Mouse (Mus musculus): ENCODE results near the gene Mtmr11. TPM values are rescaled to one million over a fixed set of nuclear protein-coding genes. Genes with fewer than 3 reads are reported as not detected.
A peak's percentile ranks its signal among the peaks of the same experiment; 100 is the strongest.

The Mtmr11 gene
- polyA plus RNA-seq, 2 experiments = 1.9 to 2.8 TPM

DNA sequence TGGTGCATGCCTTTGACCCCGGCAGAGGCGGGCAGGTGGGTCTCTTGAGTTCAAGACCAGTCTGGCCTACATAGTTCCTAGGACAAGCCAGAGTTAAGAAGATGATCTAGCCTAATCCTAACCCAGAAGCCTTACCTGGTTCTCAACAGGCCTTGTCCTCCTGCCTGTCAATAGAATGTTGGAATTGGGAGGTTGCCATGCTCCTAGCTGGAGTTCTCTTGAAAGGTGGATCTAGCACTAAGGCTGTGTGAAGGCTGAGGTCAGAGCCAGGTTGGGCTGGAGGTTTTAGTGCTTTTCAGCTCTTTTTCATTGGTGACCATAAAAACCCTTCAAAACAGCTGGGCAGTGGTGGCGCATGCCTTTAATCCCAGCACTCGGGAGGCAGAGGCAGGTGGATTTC, 16.6 kb downstream of the Mtmr11 start:
- DNase-seq (ENCODE audit: low read depth in 3 of 3, low spot score in 3 of 3) (no peak), ATAC-seq (ENCODE audit: insufficient read depth) (no peak)
- no peak for TF ChIP-seq CTCF (IDR thresholded peaks at IDR 0.05; ENCODE audit: low read depth)
- TF ChIP-seq EP300 (IDR thresholded peaks at IDR 0.05; ENCODE audit: low read depth) = no peak
- no peaks in the 10 kb centered on the region for H3K9me3 ChIP-seq (ENCODE audit: control insufficient read depth, low read length)
- H3K36me3 ChIP-seq (replicated peaks; ENCODE audit: control insufficient read depth, insufficient read depth, low read depth) = peaks cover 38% of the 10 kb centered on the region
- H3K4me3 ChIP-seq (ENCODE audit: insufficient read depth in 1 of 2, low read depth in 2 of 2, low read length in 2 of 2) = no peak overlapping the region
- H3K27me3 ChIP-seq (ENCODE audit: control insufficient read depth, insufficient read depth, low read length) = peaks cover 3% of the 10 kb centered on the region; the same call in 1 of the 2 replicates
- WGBS (ENCODE audit: insufficient replicate concordance) = 81% methylated on average over 4 of the region's 4 CpGs
- H3K27ac ChIP-seq = no peak overlapping the region
- no peak overlapping the region for H3K9ac ChIP-seq (replicated peaks)
- H3K4me2 ChIP-seq (ENCODE audit: low read depth) = no peak overlapping the region
- peaks cover 0 to 9% of the 10 kb centered on the region in 2 experiments; a peak in 2 of 4 replicates for H3K4me1 ChIP-seq (replicated peaks; ENCODE audit: control insufficient read depth in 2 of 2, insufficient read depth in 2 of 2, low read length in 1 of 2)

DNA sequence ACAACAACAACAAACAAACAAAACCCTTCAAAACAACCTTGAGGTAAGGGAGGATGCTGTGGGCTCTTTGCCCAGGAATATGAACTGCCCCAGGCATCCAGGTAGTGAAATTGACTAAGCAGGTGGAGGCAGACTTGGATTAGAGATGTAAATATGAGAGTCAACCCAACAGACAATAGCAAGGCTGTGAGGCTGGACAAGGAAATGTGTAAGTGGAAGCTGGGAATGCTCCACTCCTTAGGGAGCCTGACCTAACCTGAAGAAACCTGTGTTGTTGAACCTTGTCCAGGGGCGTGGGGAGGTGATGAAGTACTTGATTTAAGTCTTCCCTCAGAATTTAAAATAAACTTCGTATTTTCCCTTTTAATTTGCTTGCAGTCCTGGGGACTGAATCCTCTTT, 17.1 kb downstream of the Mtmr11 start:
- Histone ChIP-seq H3K36me3 (replicated peaks; ENCODE audit: control insufficient read depth, insufficient read depth, low read depth) (peaks cover 37% of the 10 kb centered on the region), H3K9me3 (ENCODE audit: control insufficient read depth, low read length) (no peaks in the 10 kb centered on the region), H3K27me3 (ENCODE audit: control insufficient read depth, insufficient read depth, low read length) (peaks cover 3% of the 10 kb centered on the region; the same call in 1 of the 2 replicates), H3K4me3 (ENCODE audit: insufficient read depth in 1 of 2, low read depth in 2 of 2, low read length in 2 of 2) (no peak overlapping the region), H3K4me1 (replicated peaks; ENCODE audit: control insufficient read depth in 2 of 2, insufficient read depth in 2 of 2, low read length in 1 of 2) (peaks cover 0 to 9% of the 10 kb centered on the region in 2 experiments; a peak in 2 of 4 replicates), H3K27ac (no peak overlapping the region), H3K4me2 (ENCODE audit: low read depth) (no peak overlapping the region), H3K9ac (replicated peaks) (no peak overlapping the region)
- DNase-seq (ENCODE audit: low read depth in 3 of 3, low spot score in 3 of 3) (no peak), ATAC-seq (ENCODE audit: insufficient read depth) (no peak)
- WGBS (ENCODE audit: insufficient replicate concordance) = 61% methylated on average over 2 of the region's 2 CpGs
- TF ChIP-seq CTCF (IDR thresholded peaks at IDR 0.05; ENCODE audit: low read depth) = no peak
- TF ChIP-seq EP300 (IDR thresholded peaks at IDR 0.05; ENCODE audit: low read depth) = no peak

DNA sequence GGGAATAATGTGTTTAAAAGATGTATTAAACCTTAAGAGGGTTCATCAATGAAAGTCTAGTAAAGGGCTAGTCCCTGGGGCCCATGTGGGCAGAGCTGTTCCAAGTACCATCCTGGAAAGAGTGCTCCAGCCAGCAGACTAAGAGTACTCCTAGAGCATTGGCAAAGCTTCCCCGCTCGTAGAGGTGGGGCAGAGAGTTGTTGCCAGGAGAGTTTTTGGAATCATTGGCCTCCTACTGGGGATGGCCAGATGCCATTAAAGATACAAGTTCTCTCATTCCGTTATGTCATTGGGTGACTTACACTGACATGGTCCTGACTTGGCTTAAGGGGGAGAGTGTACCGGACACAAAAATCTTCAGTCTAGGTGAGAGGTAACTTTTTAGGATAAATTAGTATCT, 17.7 kb downstream of the Mtmr11 start:
- TF ChIP-seq EP300 (IDR thresholded peaks at IDR 0.05; ENCODE audit: low read depth) (no peak), CTCF (IDR thresholded peaks at IDR 0.05; ENCODE audit: low read depth) (no peak)
- Histone ChIP-seq H3K4me1 (replicated peaks; ENCODE audit: control insufficient read depth in 2 of 2, insufficient read depth in 2 of 2, low read length in 1 of 2) (peaks cover 0 to 9% of the 10 kb centered on the region in 2 experiments; a peak in 2 of 4 replicates), H3K9me3 (ENCODE audit: control insufficient read depth, low read length) (no peaks in the 10 kb centered on the region), H3K36me3 (replicated peaks; ENCODE audit: control insufficient read depth, insufficient read depth, low read depth) (peaks cover 31% of the 10 kb centered on the region), H3K9ac (replicated peaks) (no peak overlapping the region), H3K27me3 (ENCODE audit: control insufficient read depth, insufficient read depth, low read length) (peaks cover 3% of the 10 kb centered on the region; the same call in 1 of the 2 replicates), H3K4me2 (ENCODE audit: low read depth) (no peak overlapping the region), H3K4me3 (ENCODE audit: insufficient read depth in 1 of 2, low read depth in 2 of 2, low read length in 2 of 2) (no peak overlapping the region), H3K27ac (no peak overlapping the region)
- WGBS (ENCODE audit: insufficient replicate concordance) = 72% methylated on average over 4 of the region's 4 CpGs
- no peak for ATAC-seq (ENCODE audit: insufficient read depth)
- DNase-seq (ENCODE audit: low read depth in 3 of 3, low spot score in 3 of 3) = no peak

DNA sequence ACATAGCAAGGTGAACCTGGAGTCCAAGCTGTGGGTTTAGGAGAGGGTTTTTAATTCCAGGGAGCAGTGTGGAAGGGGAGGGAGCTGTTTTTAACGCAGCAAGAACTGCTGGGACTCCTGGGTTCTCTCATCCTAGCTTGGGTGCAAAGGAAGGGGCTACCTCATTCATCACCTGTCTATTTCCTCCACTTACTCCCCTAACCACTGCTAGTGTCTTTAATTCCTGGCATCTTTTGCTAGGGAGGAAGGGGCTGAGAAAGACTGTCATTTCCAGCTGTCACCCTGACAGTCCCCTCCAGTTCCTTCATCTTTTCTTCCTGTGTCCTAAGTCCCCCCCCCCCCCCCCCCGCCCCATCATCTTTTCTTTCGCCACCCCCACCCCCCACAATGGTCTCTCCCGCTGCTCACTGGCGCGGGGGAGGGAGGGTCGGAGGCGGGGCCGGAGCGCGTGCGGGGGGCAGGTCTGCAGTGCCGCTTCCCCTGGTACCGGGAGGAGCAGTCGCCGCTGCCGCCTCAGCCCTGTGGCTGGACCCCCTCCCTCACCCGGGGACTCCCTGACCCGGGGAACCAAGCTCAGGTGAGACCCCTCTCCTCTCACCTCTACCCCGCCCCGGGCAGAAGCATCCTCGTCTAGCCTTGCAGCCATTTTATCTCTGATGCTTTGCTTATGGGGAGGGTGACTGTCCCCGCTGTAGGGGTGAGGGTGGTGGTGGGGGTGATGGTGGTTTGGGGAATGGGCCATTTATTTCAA, 19.1 kb downstream of the Mtmr11 start, which contains the start of gene Sv2a:
Gene Sv2a, plus strand, starts transcription at position 425 of the 751 bp plus-strand sequence.
- TF ChIP-seq CTCF (IDR thresholded peaks at IDR 0.05; ENCODE audit: low read depth) = no peak
- no peak for TF ChIP-seq EP300 (IDR thresholded peaks at IDR 0.05; ENCODE audit: low read depth)
- no peak within 1 kb of the TSS; the same call in 1 of the 2 replicates for H3K9ac ChIP-seq (replicated peaks)
- H3K27ac ChIP-seq = no peak within 1 kb of the TSS
- peak within 1 kb of the TSS; percentile 61 for H3K4me2 ChIP-seq (ENCODE audit: low read depth)
- H3K9me3 ChIP-seq (ENCODE audit: control insufficient read depth, low read length) = no peaks in the 10 kb centered on the region
- H3K4me1 ChIP-seq (replicated peaks; ENCODE audit: control insufficient read depth in 2 of 2, insufficient read depth in 2 of 2, low read length in 1 of 2) = peaks cover 0 to 9% of the 10 kb centered on the region in 2 experiments; a peak in 2 of 4 replicates
- peak within 1 kb of the TSS; percentile 41 to 47 for H3K4me3 ChIP-seq (ENCODE audit: insufficient read depth in 1 of 2, low read depth in 2 of 2, low read length in 2 of 2)
- 1% methylated on average over 17 of the region's 23 CpGs for WGBS (ENCODE audit: insufficient replicate concordance)
- ATAC-seq (ENCODE audit: insufficient read depth) (no peak), DNase-seq (ENCODE audit: low read depth in 3 of 3, low spot score in 3 of 3) (no peak)
- H3K36me3 ChIP-seq (replicated peaks; ENCODE audit: control insufficient read depth, insufficient read depth, low read depth) = peaks cover 19% of the 10 kb centered on the region
- H3K27me3 ChIP-seq (ENCODE audit: control insufficient read depth, insufficient read depth, low read length) = peaks cover 3% of the 10 kb centered on the region; the same call in 1 of the 2 replicates

Data from liver, embryonic 14.5 days (tissue).